Mouse (Mus musculus) heart, adult 9 months (tissue): ENCODE data around the gene Aurkb.

Experiments
- DNase-seq, 2 experiments: peaks; one replicate each; pipeline ENCODE4 v3.0.0; 2022; ENCODE audit warnings: low spot score in 2 of 2

The Aurkb gene

DNA sequence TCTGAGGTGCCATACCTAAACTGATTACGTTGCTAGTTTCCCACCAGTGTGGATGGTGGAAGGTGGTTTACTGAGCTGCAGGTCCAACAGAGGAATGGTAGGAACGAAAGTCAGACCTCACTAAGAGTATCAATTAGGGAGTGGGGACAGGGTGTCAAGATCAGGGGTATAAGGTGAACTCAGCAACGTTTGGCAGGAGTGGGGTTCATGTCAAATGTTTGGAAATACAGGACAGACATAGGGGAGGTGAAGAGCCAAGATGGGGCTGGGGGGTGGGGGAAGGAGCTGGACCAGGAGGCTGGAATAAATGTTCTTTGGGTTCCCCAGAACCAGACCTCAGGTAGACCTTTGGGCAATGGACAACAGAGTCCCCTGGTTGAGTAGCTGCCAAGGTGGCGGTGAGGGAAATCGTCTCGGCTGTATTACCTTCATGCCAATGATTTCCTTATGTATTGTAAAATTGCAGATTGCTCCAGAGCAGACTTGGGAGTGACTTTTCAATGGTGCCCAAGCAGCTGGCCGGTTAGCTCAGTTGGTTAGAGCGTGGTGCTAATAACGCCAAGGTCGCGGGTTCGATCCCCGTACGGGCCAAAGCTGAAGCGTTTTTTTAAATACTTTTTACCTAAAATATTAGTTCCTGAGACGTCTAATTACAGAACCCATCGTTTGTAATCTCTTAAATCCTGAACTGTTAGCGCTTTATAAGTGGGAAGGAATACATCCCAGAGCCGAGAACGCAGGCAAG is 8.8 kb upstream of the Aurkb start:
- peak; percentile 75 to 92 for DNase-seq

- DNase-seq, result peak; percentile 68 to 90
Observed at GRCm38 (mm10) chr11:69037231-69038061, 8.0 kb upstream of the Aurkb start.

DNA sequence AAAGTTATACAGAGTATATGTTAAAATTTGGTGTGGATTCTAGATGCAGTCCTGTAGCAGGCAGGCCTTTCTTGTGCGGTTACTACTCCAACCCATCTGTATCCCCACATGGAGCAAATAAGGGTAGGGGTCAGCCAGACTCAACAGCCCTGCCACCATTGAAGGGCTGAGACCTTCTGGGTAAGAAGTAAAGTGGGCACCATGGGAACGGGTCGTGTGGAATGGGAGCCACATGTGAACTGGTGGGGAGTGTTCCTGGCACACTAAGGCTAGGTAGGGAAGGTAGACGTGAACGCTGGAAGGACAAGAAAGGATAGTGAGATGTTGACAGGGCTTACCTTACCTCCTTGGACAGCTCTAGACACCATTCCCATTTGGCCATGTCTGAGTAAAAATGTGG is 7.3 kb upstream of the Aurkb start:
- no peak for DNase-seq

GRCm38 (mm10) chr11:69046395-69046774 is 938 bp downstream of the Aurkb start:
- DNase-seq, result no peak

GRCm38 (mm10) chr11:69047592-69047991 is 2.1 kb downstream of the Aurkb start:
- DNase-seq, result no peak

GRCm38 (mm10) chr11:69048151-69048550 is 2.7 kb downstream of the Aurkb start:
- no peak for DNase-seq

DNA sequence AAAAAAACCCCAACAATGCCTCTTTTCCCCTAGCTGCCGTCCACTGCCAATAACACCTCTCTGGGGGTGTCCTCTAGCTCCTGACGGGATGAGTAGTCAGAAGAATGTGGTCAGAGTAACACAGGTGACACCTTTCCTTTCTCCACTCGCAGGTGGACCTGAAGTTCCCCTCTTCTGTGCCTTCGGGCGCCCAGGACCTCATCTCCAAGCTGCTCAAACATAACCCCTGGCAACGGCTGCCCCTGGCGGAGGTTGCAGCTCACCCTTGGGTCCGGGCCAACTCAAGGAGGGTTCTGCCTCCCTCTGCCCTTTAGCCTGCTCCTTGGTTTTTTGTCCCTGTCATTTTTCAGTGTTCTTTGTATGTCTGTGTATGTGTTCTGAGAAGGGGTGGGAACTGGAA is 5.3 kb downstream of the Aurkb start:
- no peak for DNase-seq

GRCm38 (mm10) chr11:69051771-69052170 is 6.3 kb downstream of the Aurkb start:
- no peak for DNase-seq

GRCm38 (mm10) chr11:69052824-69053421 is 7.5 kb downstream of the Aurkb start:
- DNase-seq, result no peak

- DNase-seq, result no peak
Observed at GRCm38 (mm10) chr11:69053848-69054247, 8.4 kb downstream of the Aurkb start.

GRCm38 (mm10) chr11:69058265-69058664 is 12.8 kb downstream of the Aurkb start:
- DNase-seq, result no peak

GRCm38 (mm10) chr11:69058729-69059356 is 13.4 kb downstream of the Aurkb start:
- no peak for DNase-seq

DNA sequence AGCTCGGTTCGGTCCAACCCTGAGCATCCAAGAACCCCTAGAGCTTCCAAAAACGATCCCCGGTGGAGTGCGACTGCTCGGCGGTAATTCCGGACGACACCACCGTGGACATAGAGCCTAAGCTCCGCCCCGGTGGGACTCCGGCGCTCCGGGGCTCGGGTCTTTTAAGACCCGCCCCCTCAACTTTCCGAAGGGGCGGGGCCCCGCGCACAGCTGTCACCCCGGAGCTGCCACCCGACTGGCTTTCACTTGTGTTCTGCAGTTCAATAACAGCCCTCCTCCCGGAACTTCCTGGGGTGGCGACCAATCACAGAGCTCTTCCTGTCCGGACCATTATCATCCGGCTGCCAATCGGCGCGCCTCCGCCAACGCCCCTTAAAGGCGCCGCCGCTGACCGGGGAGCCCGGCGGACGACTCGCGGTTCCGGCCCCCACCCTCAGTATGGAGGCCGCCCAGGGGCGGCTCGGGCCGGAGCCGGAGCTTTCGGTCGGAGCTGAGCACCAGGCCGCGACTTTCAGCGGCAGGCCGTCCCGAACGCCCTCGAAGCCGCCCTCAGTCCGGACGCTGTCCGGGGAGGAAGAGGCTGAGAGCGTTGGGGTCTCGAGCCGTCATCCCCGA is 14.0 kb downstream of the Aurkb start, which contains the start of gene Borcs6:
TSS of gene Borcs6 (plus strand) at position 361 of the 618 bp plus-strand sequence.
- DNase-seq, result peak; percentile 98 to 99

DNA sequence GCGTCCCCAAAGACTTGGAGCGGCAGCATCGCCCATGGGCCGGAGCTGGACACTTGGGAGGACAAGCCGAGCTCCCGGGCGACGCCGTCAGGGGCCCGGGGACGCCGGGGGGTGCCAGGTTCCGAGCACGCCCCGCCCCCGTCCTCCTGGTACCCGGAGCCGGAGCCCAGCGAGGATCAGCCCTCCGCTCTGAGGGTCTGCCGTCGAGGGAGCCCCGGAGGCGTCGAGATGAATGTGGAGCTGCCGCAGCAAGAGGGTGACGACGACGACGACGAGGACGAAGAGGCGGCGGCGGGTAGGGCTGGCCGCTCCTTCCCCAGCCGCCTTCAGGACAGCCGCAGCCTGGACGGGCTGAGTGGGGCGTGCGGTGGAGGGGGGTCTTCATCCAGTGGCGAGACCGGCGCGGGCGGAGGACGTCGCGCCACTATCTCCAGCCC is 14.5 kb downstream of the Aurkb start:
- peak in 1 of 2 experiments; percentile 44 for DNase-seq

GRCm38 (mm10) chr11:69060448-69061254 is 15.2 kb downstream of the Aurkb start:
- DNase-seq, result peak; percentile 23 to 38

DNA sequence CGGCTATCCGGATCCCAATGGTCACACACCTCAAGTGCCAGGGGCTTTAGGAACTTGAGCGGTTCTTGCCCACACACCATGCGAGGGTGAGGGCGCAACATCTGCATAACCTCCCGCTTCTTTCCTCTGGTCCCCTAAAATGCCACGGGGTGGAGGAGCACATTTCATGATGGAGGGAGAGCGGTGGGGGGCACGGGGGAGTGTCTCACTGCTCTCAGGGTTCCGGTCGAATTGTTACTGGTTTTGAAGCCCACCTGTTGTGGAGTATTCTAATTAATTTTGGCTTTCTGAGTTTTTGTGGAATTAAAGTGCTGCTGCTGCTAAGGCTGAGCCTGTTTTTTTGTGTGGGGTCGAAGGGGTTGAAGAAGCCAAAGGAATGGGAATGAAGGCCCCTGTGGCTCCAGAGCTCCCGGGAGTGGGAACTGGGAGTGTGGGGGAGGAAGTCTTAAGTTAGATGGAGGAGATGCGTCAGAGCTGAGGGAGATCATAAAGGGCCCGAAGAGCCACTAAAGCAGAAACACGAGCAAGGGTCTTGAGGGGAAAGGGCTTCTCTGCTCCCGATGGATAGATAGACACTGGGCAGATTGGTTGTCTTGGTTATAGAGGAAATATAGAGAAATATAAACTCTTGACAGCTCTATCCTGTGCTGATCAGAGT is 15.9 kb downstream of the Aurkb start:
- no peak for DNase-seq

DNA sequence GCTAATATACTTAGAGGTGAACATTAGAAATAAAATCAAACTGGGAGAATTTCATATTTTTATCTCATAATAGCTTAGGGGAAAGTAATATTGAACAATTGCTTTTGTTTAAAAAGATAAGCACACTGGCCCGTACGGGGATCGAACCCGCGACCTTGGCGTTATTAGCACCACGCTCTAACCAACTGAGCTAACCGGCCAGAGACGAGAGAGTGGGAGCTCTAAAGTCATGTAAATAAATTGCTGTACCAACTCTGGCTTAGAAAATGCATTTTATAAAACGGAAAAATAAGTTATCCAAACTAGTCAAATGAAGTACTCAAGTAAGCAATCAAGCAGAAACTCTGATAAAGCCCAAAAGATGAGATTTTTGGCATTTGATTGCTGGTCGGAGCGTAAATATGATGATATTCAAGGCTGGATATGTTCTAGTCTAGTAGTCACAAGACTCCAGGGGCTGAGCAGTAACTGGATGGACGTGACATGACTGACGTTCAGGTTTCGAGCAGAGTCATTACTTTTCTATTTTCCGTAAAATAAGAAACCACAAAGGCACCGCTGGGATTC is 16.8 kb downstream of the Aurkb start:
- DNase-seq, result peak; percentile 52 to 85

DNA sequence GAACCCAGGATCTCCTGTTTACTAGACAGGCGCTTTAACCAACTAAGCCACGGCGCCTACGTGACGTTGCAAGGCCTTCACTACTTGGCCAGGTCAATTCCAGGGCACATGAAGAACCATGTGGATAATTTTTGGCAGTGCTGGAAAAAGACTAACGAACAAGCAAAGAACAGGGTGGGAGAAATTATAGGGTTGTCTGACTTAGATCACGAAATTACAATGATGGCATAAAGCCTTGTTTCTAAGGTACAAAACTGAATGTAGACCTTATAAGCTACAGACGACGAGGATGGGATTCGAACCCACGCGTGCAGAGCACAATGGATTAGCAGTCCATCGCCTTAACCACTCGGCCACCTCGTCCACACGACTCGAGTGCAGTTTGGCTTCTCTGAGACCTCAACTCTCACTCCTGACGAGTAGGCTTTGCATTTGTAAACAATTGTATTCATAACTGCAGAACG is 17.3 kb downstream of the Aurkb start:
- DNase-seq, result peak; percentile 89 to 97

- peak; percentile 70 to 76 for DNase-seq
Observed at GRCm38 (mm10) chr11:69063413-69064201, 18.2 kb downstream of the Aurkb start.
